Mouse (Mus musculus): ENCODE data around the gene Tnf.

Gene Tnf

DNA sequence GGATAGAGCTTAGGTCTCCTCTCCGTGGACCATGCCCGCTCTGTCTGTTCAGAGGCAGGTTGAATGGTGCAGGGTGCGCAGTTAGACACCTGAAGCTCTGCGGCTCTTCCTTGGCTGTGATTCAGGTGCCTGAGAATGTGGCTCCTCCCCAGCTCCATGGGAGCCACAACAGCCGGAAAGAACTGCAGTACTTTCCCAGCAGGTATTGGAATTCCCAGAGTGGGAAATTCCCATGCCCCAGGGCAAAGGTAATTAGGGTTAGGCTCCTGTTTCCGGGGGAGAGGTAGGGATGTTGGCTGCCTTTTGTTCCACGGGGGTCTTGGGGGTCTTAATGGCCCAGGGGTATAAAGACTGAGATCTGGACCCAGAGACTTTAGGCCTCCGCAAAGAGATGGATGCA lies 2.9 kb downstream of the Tnf start:
- peak; percentile 93 for TF ChIP-seq NANOG (IDR thresholded peaks at IDR 0.05; ENCODE audit: borderline replicate concordance, low read length)
- no peak for TF ChIP-seq POU5F1 (IDR thresholded peaks at IDR 0.05; ENCODE audit: borderline replicate concordance, low read length)
- peaks cover 38% of the 10 kb centered on the region for H3K4me1 ChIP-seq (replicated peaks; ENCODE audit: low read depth, low read length)
- peaks cover 98% of the 10 kb centered on the region for H3K27me3 ChIP-seq (ENCODE audit: insufficient read depth, low read length)
- H3K36me3 ChIP-seq (ENCODE audit: insufficient read depth, low read length) = no peaks in the 10 kb centered on the region
- 0 out of 2 replicates have a peak, but pooled peaks cover 5% of the 10 kb centered on the region for H3K9me3 ChIP-seq (ENCODE audit: low read length)
- H3K4me3 ChIP-seq (replicated peaks; ENCODE audit: low read length) = no peak overlapping the region

- peaks cover 98% of the 10 kb centered on the region for H3K27me3 ChIP-seq (ENCODE audit: insufficient read depth, low read length)
- 0 out of 2 replicates have a peak, but pooled peaks cover 5% of the 10 kb centered on the region for H3K9me3 ChIP-seq (ENCODE audit: low read length)
- H3K4me3 ChIP-seq (replicated peaks; ENCODE audit: low read length) = no peak overlapping the region
- no peak for TF ChIP-seq CTCF (conservative IDR thresholded peaks at IDR 0.05; ENCODE audit: low read length)
- TF ChIP-seq POU5F1 (IDR thresholded peaks at IDR 0.05; ENCODE audit: borderline replicate concordance, low read length) = no peak
- no peak for TF ChIP-seq NANOG (IDR thresholded peaks at IDR 0.05; ENCODE audit: borderline replicate concordance, low read length)
- H3K36me3 ChIP-seq (ENCODE audit: insufficient read depth, low read length) = no peaks in the 10 kb centered on the region
- H3K4me1 ChIP-seq (replicated peaks; ENCODE audit: low read depth, low read length) = peaks cover 38% of the 10 kb centered on the region
These were observed 3.8 kb downstream of the Tnf start for GRCm38 (mm10) chr17:35198029-35198428.

DNA sequence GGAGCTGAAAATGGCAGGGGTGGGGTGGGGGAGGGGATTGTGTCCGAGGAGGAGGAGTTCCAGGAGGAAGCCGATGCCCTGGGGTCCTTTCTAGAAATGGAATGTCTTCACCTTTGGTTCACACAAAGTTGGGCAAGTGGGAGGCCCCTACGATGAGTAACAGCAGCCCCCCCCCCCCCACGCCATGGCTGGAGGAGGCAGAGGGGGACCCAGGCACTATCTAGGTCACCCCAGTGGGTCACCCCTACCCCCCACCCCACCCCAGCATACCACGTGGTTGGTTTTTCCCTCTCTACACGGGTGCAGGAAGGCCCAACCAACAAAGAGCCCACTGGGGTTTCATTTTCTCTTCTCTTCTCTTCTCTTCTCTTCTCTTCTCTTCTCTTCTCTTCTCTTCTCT lies 4.7 kb downstream of the Tnf start:
- no peak for TF ChIP-seq NANOG (IDR thresholded peaks at IDR 0.05; ENCODE audit: borderline replicate concordance, low read length)
- TF ChIP-seq CTCF (conservative IDR thresholded peaks at IDR 0.05; ENCODE audit: low read length) = no peak
- no peak for TF ChIP-seq POU5F1 (IDR thresholded peaks at IDR 0.05; ENCODE audit: borderline replicate concordance, low read length)
- Histone ChIP-seq H3K4me1 (replicated peaks; ENCODE audit: low read depth, low read length) (peaks cover 38% of the 10 kb centered on the region), H3K27me3 (ENCODE audit: insufficient read depth, low read length) (peaks cover 94% of the 10 kb centered on the region), H3K9me3 (ENCODE audit: low read length) (0 out of 2 replicates have a peak, but pooled peaks cover 5% of the 10 kb centered on the region), H3K36me3 (ENCODE audit: insufficient read depth, low read length) (no peaks in the 10 kb centered on the region), H3K4me3 (replicated peaks; ENCODE audit: low read length) (no peak overlapping the region)

DNA sequence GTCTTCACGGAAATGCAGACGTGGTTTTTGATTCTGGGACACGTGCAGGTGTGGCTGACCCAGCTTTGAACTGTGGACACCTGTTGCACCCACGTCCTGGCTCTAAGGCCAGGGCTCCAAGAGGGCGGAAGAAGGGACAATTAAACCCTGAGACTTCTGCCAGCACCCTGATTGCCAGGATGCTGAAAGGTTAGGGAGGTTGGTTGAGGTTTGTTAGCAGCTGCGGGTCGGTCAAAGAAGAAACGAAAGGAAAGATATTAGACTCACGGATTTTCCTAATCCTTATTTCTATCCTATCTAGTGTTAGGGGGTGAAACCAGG lies 5.5 kb downstream of the Tnf start:
- H3K27me3 ChIP-seq (ENCODE audit: insufficient read depth, low read length) = peaks cover 85% of the 10 kb centered on the region
- H3K36me3 ChIP-seq (ENCODE audit: insufficient read depth, low read length) = no peaks in the 10 kb centered on the region
- H3K9me3 ChIP-seq (ENCODE audit: low read length) = 0 out of 2 replicates have a peak, but pooled peaks cover 5% of the 10 kb centered on the region
- TF ChIP-seq POU5F1 (IDR thresholded peaks at IDR 0.05; ENCODE audit: borderline replicate concordance, low read length) (no peak), NANOG (IDR thresholded peaks at IDR 0.05; ENCODE audit: borderline replicate concordance, low read length) (no peak), CTCF (conservative IDR thresholded peaks at IDR 0.05; ENCODE audit: low read length) (no peak)
- peaks cover 32% of the 10 kb centered on the region for H3K4me1 ChIP-seq (replicated peaks; ENCODE audit: low read depth, low read length)
- peak overlapping the region; percentile 73 for H3K4me3 ChIP-seq (replicated peaks; ENCODE audit: low read length)

DNA sequence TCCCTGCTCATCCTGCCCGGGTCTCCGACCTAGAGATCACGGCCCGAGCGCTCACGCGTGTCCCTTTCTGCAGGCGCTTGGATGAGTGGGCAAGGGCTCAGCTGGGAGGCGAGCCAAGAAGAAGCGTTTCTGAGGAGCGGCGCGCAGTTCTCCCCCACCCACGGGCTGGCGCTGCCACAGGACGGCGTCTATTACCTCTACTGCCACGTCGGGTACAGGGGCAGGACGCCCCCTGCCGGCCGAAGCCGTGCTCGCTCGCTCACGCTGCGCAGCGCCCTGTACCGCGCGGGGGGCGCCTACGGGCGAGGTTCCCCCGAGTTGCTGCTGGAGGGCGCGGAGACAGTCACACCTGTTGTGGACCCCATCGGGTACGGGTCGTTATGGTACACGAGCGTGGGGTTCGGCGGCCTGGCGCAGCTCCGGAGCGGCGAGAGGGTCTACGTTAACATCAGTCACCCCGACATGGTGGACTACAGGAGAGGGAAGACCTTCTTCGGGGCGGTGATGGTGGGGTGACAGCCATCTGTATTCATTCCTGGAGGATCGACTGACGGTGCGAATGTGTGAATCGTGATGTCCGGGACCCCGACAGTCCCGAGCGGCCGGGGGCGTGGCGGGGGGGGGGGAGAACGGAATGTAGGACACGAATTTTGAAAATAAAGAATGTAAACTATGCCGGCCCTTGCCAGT lies 6.0 kb downstream of the Tnf start:
- Histone ChIP-seq H3K4me3 (replicated peaks; ENCODE audit: low read length) (peak overlapping the region; percentile 73), H3K36me3 (ENCODE audit: insufficient read depth, low read length) (no peaks in the 10 kb centered on the region), H3K4me1 (replicated peaks; ENCODE audit: low read depth, low read length) (peaks cover 32% of the 10 kb centered on the region), H3K27me3 (ENCODE audit: insufficient read depth, low read length) (peaks cover 80% of the 10 kb centered on the region), H3K9me3 (ENCODE audit: low read length) (0 out of 2 replicates have a peak, but pooled peaks cover 5% of the 10 kb centered on the region)
- peak; percentile 2; the same call in 1 of the 2 replicates for TF ChIP-seq CTCF (conservative IDR thresholded peaks at IDR 0.05; ENCODE audit: low read length)
- TF ChIP-seq POU5F1 (IDR thresholded peaks at IDR 0.05; ENCODE audit: borderline replicate concordance, low read length) = no peak
- no peak for TF ChIP-seq NANOG (IDR thresholded peaks at IDR 0.05; ENCODE audit: borderline replicate concordance, low read length)

- Histone ChIP-seq H3K4me1 (replicated peaks; ENCODE audit: low read depth, low read length) (peaks cover 39% of the 10 kb centered on the region), H3K9me3 (ENCODE audit: low read length) (0 out of 2 replicates have a peak, but pooled peaks cover 5% of the 10 kb centered on the region), H3K4me3 (replicated peaks; ENCODE audit: low read length) (peak overlapping the region; percentile 73), H3K27me3 (ENCODE audit: insufficient read depth, low read length) (peaks cover 76% of the 10 kb centered on the region), H3K36me3 (ENCODE audit: insufficient read depth, low read length) (no peaks in the 10 kb centered on the region)
- TF ChIP-seq CTCF (conservative IDR thresholded peaks at IDR 0.05; ENCODE audit: low read length) = no peak
- no peak for TF ChIP-seq NANOG (IDR thresholded peaks at IDR 0.05; ENCODE audit: borderline replicate concordance, low read length)
- no peak for TF ChIP-seq POU5F1 (IDR thresholded peaks at IDR 0.05; ENCODE audit: borderline replicate concordance, low read length)
These were observed 6.8 kb downstream of the Tnf start for GRCm38 (mm10) chr17:35194844-35195630.

- Histone ChIP-seq H3K4me1 (replicated peaks; ENCODE audit: low read depth, low read length) (peaks cover 45% of the 10 kb centered on the region), H3K27me3 (ENCODE audit: insufficient read depth, low read length) (peaks cover 70% of the 10 kb centered on the region), H3K9me3 (ENCODE audit: low read length) (0 out of 2 replicates have a peak, but pooled peaks cover 5% of the 10 kb centered on the region), H3K4me3 (replicated peaks; ENCODE audit: low read length) (peak within 1 kb of the TSS; percentile 73), H3K36me3 (ENCODE audit: insufficient read depth, low read length) (no peaks in the 10 kb centered on the region)
- no peak for TF ChIP-seq POU5F1 (IDR thresholded peaks at IDR 0.05; ENCODE audit: borderline replicate concordance, low read length)
- TF ChIP-seq NANOG (IDR thresholded peaks at IDR 0.05; ENCODE audit: borderline replicate concordance, low read length) = no peak
- TF ChIP-seq CTCF (conservative IDR thresholded peaks at IDR 0.05; ENCODE audit: low read length) = no peak
These were observed 7.6 kb downstream of the Tnf start, which contains the start of gene Ltb for GRCm38 (mm10) chr17:35193881-35194843. Ltb (plus strand) TSS chr17:35194439.

Data from E14TG2a.4 (cell line).